Mouse (Mus musculus): ENCODE results near the gene Ptrhd1. TPM values are rescaled to one million over a fixed set of nuclear protein-coding genes. Genes with fewer than 3 reads are reported as not detected.

The Ptrhd1 gene
- polyA plus RNA-seq, 1 experiment from 2014 or later = 5.8 TPM

DNA sequence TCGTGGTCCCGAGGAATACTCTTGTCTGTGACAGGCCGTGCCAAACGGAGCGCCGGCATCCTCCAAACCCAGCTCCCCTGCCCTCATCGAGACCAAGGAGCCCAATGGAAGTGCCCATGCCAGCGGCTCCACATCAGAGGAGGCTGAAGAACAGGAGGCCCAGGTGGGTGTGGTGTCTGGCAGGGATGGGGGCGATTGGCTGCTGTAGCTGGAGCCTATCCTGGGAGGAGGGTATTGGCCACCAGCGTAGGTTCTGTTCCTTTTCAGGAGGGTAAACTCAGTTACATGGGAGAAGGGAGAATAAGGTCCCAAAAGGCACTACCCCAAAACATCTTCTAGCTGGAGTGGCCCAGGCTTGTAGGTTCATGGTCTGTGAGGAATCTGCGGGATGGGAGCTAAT lies 34.6 kb upstream of the Ptrhd1 start:
- no peak overlapping the region for H3K4me3 ChIP-seq (ENCODE audit: low read length)
- no peaks in the 10 kb centered on the region for H3K27me3 ChIP-seq (ENCODE audit: control insufficient read depth, insufficient read depth, low read depth, low read length)
- peaks cover 6% of the 10 kb centered on the region; the same call in 1 of the 2 replicates for H3K36me3 ChIP-seq (ENCODE audit: control insufficient read depth, insufficient read depth, low read length)
- H3K9ac ChIP-seq (ENCODE audit: low read length) = no peak overlapping the region
- H3K27ac ChIP-seq (ENCODE audit: low read length) = no peak overlapping the region
- H3K4me2 ChIP-seq (ENCODE audit: low read depth, low read length) = no peak overlapping the region
- ATAC-seq (ENCODE audit: low read depth) = no peak
- no peaks in the 10 kb centered on the region for H3K9me3 ChIP-seq (ENCODE audit: control insufficient read depth, low read length)
- H3K4me1 ChIP-seq (replicated peaks; ENCODE audit: control insufficient read depth, insufficient read depth, low read length) = peaks cover under 1% of the 10 kb centered on the region; the same call in 1 of the 2 replicates
- 95% methylated on average over 11 of the region's 11 CpGs for WGBS

DNA sequence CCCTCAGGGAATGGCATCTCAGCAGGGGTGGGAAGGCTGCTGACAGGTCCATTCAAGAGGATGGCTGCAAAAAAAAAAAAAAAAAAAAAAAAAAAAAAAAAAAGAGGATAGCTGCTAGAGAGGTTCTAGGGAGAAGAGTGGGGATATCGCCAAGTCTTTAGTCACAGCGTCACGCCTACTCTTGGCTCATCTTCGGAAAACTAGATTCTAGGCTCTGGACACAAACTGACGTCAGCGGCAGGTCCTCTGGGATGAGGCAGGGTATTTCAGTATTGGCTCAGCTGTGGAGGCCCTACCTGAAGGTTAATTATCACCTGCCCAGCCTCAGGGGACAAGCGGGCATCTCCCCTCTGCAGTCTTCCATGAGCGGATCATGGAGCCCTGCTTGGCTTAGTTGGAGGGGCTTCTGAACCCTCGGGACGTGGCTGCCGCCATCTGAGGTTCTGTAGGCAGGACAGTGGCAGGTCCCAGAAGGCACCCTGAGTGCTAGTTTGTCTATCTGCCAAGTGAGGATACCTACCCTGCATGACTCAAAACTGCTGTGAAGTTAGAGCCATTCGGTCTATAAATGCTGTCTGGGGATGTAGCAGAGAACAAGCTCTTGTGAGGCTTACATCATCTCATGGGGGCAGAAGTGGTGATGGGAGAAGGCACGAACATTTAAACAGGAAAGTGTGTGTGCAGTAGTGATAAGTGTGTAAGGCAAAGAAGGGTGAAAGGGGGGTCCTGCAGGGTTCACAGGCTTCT lies 32.2 kb upstream of the Ptrhd1 start:
- Histone ChIP-seq H3K4me2 (ENCODE audit: low read depth, low read length) (no peak overlapping the region), H3K36me3 (ENCODE audit: control insufficient read depth, insufficient read depth, low read length) (peaks cover 10% of the 10 kb centered on the region), H3K9me3 (ENCODE audit: control insufficient read depth, low read length) (no peaks in the 10 kb centered on the region), H3K4me1 (replicated peaks; ENCODE audit: control insufficient read depth, insufficient read depth, low read length) (no peaks in the 10 kb centered on the region), H3K27me3 (ENCODE audit: control insufficient read depth, insufficient read depth, low read depth, low read length) (no peaks in the 10 kb centered on the region), H3K27ac (ENCODE audit: low read length) (no peak overlapping the region), H3K4me3 (ENCODE audit: low read length) (no peak overlapping the region), H3K9ac (ENCODE audit: low read length) (no peak overlapping the region)
- 85% methylated on average over 13 of the region's 13 CpGs for WGBS
- no peak for ATAC-seq (ENCODE audit: low read depth)

DNA sequence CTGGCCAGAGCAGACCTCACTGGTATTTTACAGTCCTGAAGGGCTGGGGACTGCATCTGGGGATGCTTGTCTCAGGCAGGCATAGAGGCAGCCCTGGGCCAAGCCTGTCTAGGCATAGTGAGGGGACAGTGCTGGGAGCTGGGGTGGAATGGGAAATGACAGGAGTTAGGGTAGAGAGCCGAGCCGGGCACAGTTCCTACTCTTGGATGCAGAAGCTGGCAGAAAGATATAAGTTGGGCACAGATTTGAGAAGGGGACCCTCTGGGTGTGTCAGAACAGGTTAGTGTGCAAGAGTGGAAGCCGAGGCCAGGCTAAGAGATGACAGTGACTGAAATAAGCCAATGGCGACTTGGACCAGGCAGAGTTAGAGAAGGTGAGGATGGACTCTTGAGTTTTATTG lies 31.6 kb upstream of the Ptrhd1 start:
- Histone ChIP-seq H3K27ac (ENCODE audit: low read length) (no peak overlapping the region), H3K4me1 (replicated peaks; ENCODE audit: control insufficient read depth, insufficient read depth, low read length) (no peaks in the 10 kb centered on the region), H3K4me3 (ENCODE audit: low read length) (no peak overlapping the region), H3K27me3 (ENCODE audit: control insufficient read depth, insufficient read depth, low read depth, low read length) (no peaks in the 10 kb centered on the region), H3K36me3 (ENCODE audit: control insufficient read depth, insufficient read depth, low read length) (peaks cover 13% of the 10 kb centered on the region), H3K4me2 (ENCODE audit: low read depth, low read length) (no peak overlapping the region), H3K9me3 (ENCODE audit: control insufficient read depth, low read length) (no peaks in the 10 kb centered on the region), H3K9ac (ENCODE audit: low read length) (no peak overlapping the region)
- 81% methylated on average over 4 of the region's 4 CpGs for WGBS
- ATAC-seq (ENCODE audit: low read depth) = no peak

GRCm38 (mm10) chr12:4206106-4206505 lies 27.7 kb upstream of the Ptrhd1 start:
- H3K36me3 ChIP-seq (ENCODE audit: control insufficient read depth, insufficient read depth, low read length) = peaks cover 17% of the 10 kb centered on the region

GRCm38 (mm10) chr12:4208405-4209133 lies 25.3 kb upstream of the Ptrhd1 start:
- ATAC-seq (ENCODE audit: low read depth) = peak; percentile 24; the same call in 1 of the 2 replicates

More at GRCm38 (mm10) chr12:4206106-4206505, 27.7 kb upstream of the Ptrhd1 start:
- Histone ChIP-seq H3K4me1 (replicated peaks; ENCODE audit: control insufficient read depth, insufficient read depth, low read length) (no peaks in the 10 kb centered on the region), H3K4me3 (ENCODE audit: low read length) (no peak overlapping the region), H3K27ac (ENCODE audit: low read length) (no peak overlapping the region), H3K4me2 (ENCODE audit: low read depth, low read length) (no peak overlapping the region), H3K9me3 (ENCODE audit: control insufficient read depth, low read length) (no peaks in the 10 kb centered on the region), H3K27me3 (ENCODE audit: control insufficient read depth, insufficient read depth, low read depth, low read length) (no peaks in the 10 kb centered on the region), H3K9ac (ENCODE audit: low read length) (no peak overlapping the region)
- ATAC-seq (ENCODE audit: low read depth) = no peak
- WGBS = 86% methylated on average over 11 of the region's 11 CpGs

GRCm38 (mm10) chr12:4209196-4209595 lies 24.6 kb upstream of the Ptrhd1 start:
- Histone ChIP-seq H3K9me3 (ENCODE audit: control insufficient read depth, low read length) (no peaks in the 10 kb centered on the region), H3K36me3 (ENCODE audit: control insufficient read depth, insufficient read depth, low read length) (peaks cover 34% of the 10 kb centered on the region), H3K9ac (ENCODE audit: low read length) (no peak overlapping the region), H3K4me2 (ENCODE audit: low read depth, low read length) (no peak overlapping the region), H3K4me1 (replicated peaks; ENCODE audit: control insufficient read depth, insufficient read depth, low read length) (no peaks in the 10 kb centered on the region), H3K27ac (ENCODE audit: low read length) (no peak overlapping the region), H3K4me3 (ENCODE audit: low read length) (no peak overlapping the region), H3K27me3 (ENCODE audit: control insufficient read depth, insufficient read depth, low read depth, low read length) (no peaks in the 10 kb centered on the region)
- no peak for ATAC-seq (ENCODE audit: low read depth)
- WGBS = 92% methylated on average over 9 of the region's 9 CpGs

More at GRCm38 (mm10) chr12:4208405-4209133, 25.3 kb upstream of the Ptrhd1 start:
- peaks cover 27% of the 10 kb centered on the region for H3K36me3 ChIP-seq (ENCODE audit: control insufficient read depth, insufficient read depth, low read length)
- H3K9me3 ChIP-seq (ENCODE audit: control insufficient read depth, low read length) = no peaks in the 10 kb centered on the region
- no peaks in the 10 kb centered on the region for H3K27me3 ChIP-seq (ENCODE audit: control insufficient read depth, insufficient read depth, low read depth, low read length)
- no peaks in the 10 kb centered on the region for H3K4me1 ChIP-seq (replicated peaks; ENCODE audit: control insufficient read depth, insufficient read depth, low read length)
- H3K4me3 ChIP-seq (ENCODE audit: low read length) = no peak overlapping the region
- H3K9ac ChIP-seq (ENCODE audit: low read length) = no peak overlapping the region
- no peak overlapping the region for H3K27ac ChIP-seq (ENCODE audit: low read length)
- H3K4me2 ChIP-seq (ENCODE audit: low read depth, low read length) = no peak overlapping the region
- 80% methylated on average over 15 of the region's 15 CpGs for WGBS

GRCm38 (mm10) chr12:4211174-4211573 lies 22.7 kb upstream of the Ptrhd1 start:
- no peaks in the 10 kb centered on the region for H3K4me1 ChIP-seq (replicated peaks; ENCODE audit: control insufficient read depth, insufficient read depth, low read length)
- H3K4me3 ChIP-seq (ENCODE audit: low read length) = no peak overlapping the region
- H3K4me2 ChIP-seq (ENCODE audit: low read depth, low read length) = no peak overlapping the region
- H3K36me3 ChIP-seq (ENCODE audit: control insufficient read depth, insufficient read depth, low read length) = peaks cover 37% of the 10 kb centered on the region
- no peak overlapping the region for H3K27ac ChIP-seq (ENCODE audit: low read length)
- 78% methylated on average over 9 of the region's 9 CpGs for WGBS
- ATAC-seq (ENCODE audit: low read depth) = no peak
- H3K27me3 ChIP-seq (ENCODE audit: control insufficient read depth, insufficient read depth, low read depth, low read length) = no peaks in the 10 kb centered on the region
- H3K9ac ChIP-seq (ENCODE audit: low read length) = no peak overlapping the region
- no peaks in the 10 kb centered on the region for H3K9me3 ChIP-seq (ENCODE audit: control insufficient read depth, low read length)

DNA sequence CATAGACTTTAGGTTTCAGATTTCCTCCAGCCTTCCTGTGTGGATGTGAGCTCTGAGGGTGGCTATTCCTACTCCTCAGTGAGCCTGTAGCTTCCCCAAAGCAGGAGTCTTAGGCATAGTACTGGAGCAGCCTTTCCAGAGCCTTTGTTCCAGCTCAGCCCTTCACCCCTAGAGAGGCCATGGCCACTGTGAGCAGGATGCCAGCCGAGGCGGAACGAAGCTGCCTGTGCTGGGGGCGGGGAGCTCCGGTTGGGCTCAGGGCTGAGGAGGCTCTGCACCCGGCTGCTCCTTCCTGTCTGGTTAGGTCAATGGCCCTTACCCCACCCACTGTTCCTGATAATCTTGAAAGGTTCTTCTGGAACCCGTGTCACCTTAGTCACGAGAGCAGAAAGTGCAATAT lies 20.9 kb upstream of the Ptrhd1 start:
- Histone ChIP-seq H3K4me3 (ENCODE audit: low read length) (no peak overlapping the region), H3K27ac (ENCODE audit: low read length) (no peak overlapping the region), H3K4me2 (ENCODE audit: low read depth, low read length) (no peak overlapping the region), H3K27me3 (ENCODE audit: control insufficient read depth, insufficient read depth, low read depth, low read length) (no peaks in the 10 kb centered on the region), H3K36me3 (ENCODE audit: control insufficient read depth, insufficient read depth, low read length) (peaks cover 34% of the 10 kb centered on the region), H3K9ac (ENCODE audit: low read length) (no peak overlapping the region), H3K9me3 (ENCODE audit: control insufficient read depth, low read length) (no peaks in the 10 kb centered on the region), H3K4me1 (replicated peaks; ENCODE audit: control insufficient read depth, insufficient read depth, low read length) (no peaks in the 10 kb centered on the region)
- 60% methylated on average over 8 of the region's 8 CpGs for WGBS
- ATAC-seq (ENCODE audit: low read depth) = no peak

- WGBS = 87% methylated on average over 7 of the region's 7 CpGs
- ATAC-seq (ENCODE audit: low read depth) = no peak
- Histone ChIP-seq H3K36me3 (ENCODE audit: control insufficient read depth, insufficient read depth, low read length) (peaks cover 18% of the 10 kb centered on the region), H3K9me3 (ENCODE audit: control insufficient read depth, low read length) (no peaks in the 10 kb centered on the region), H3K27me3 (ENCODE audit: control insufficient read depth, insufficient read depth, low read depth, low read length) (no peaks in the 10 kb centered on the region), H3K4me3 (ENCODE audit: low read length) (no peak overlapping the region), H3K9ac (ENCODE audit: low read length) (no peak overlapping the region), H3K27ac (ENCODE audit: low read length) (no peak overlapping the region), H3K4me2 (ENCODE audit: low read depth, low read length) (no peak overlapping the region), H3K4me1 (replicated peaks; ENCODE audit: control insufficient read depth, insufficient read depth, low read length) (peaks cover 11% of the 10 kb centered on the region)
These were observed 3.7 kb upstream of the Ptrhd1 start for GRCm38 (mm10) chr12:4230156-4230555.
